Mouse (Mus musculus) ovary, postnatal 10 days (tissue): ENCODE measurements around the gene Gm9913.

Experiments
- DNase-seq: peaks from one replicate; pipeline ENCODE4 v3.0.0; 2022; ENCODE audit warnings: low spot score

The Gm9913 gene

GRCm38 (mm10) chr2:125496696-125497095 is 8.2 kb upstream of the Gm9913 start:
- no peak for DNase-seq

GRCm38 (mm10) chr2:125498216-125498615 is 6.7 kb upstream of the Gm9913 start:
- DNase-seq = no peak

- DNase-seq = no peak
Measured at GRCm38 (mm10) chr2:125501526-125501925, 3.4 kb upstream of the Gm9913 start.

- peak; percentile 62 for DNase-seq
Measured at GRCm38 (mm10) chr2:125505746-125506315, 942 bp downstream of the Gm9913 start.

- peak; percentile 46 for DNase-seq
Measured at GRCm38 (mm10) chr2:125506316-125507054, 1.6 kb downstream of the Gm9913 start.

- DNase-seq = no peak
Measured at GRCm38 (mm10) chr2:125507893-125508292, 3.0 kb downstream of the Gm9913 start, which contains the start of gene Fbn1. Gene Fbn1 (minus strand): TSS chr2:125507993.

GRCm38 (mm10) chr2:125508381-125508780 is 3.5 kb downstream of the Gm9913 start:
- DNase-seq = no peak

- DNase-seq = no peak
Measured at GRCm38 (mm10) chr2:125510752-125511151, 5.9 kb downstream of the Gm9913 start.

- DNase-seq = no peak
Measured at GRCm38 (mm10) chr2:125511898-125512297, 7.0 kb downstream of the Gm9913 start.

GRCm38 (mm10) chr2:125512544-125512943 is 7.7 kb downstream of the Gm9913 start:
- no peak for DNase-seq

GRCm38 (mm10) chr2:125514391-125514790 is 9.5 kb downstream of the Gm9913 start:
- DNase-seq = no peak

- no peak for DNase-seq
Measured at GRCm38 (mm10) chr2:125515291-125516057, 10.6 kb downstream of the Gm9913 start.

GRCm38 (mm10) chr2:125516594-125516993 is 11.7 kb downstream of the Gm9913 start:
- no peak for DNase-seq

- no peak for DNase-seq
Measured at GRCm38 (mm10) chr2:125525484-125525883, 20.6 kb downstream of the Gm9913 start.

GRCm38 (mm10) chr2:125526566-125526965 is 21.7 kb downstream of the Gm9913 start:
- no peak for DNase-seq

GRCm38 (mm10) chr2:125530665-125531064 is 25.8 kb downstream of the Gm9913 start:
- no peak for DNase-seq

- DNase-seq = no peak
Measured at GRCm38 (mm10) chr2:125539640-125540039, 34.8 kb downstream of the Gm9913 start.

GRCm38 (mm10) chr2:125540579-125540978 is 35.7 kb downstream of the Gm9913 start:
- no peak for DNase-seq

GRCm38 (mm10) chr2:125541451-125541850 is 36.6 kb downstream of the Gm9913 start:
- DNase-seq = no peak

GRCm38 (mm10) chr2:125543646-125544045 is 38.8 kb downstream of the Gm9913 start:
- DNase-seq = no peak

GRCm38 (mm10) chr2:125544986-125545385 is 40.1 kb downstream of the Gm9913 start:
- DNase-seq = no peak

- no peak for DNase-seq
Measured at GRCm38 (mm10) chr2:125548806-125549578, 44.1 kb downstream of the Gm9913 start.
